Comparison of ENCODE assay signal across 50 mouse cellular contexts in the genomic region with DNA sequence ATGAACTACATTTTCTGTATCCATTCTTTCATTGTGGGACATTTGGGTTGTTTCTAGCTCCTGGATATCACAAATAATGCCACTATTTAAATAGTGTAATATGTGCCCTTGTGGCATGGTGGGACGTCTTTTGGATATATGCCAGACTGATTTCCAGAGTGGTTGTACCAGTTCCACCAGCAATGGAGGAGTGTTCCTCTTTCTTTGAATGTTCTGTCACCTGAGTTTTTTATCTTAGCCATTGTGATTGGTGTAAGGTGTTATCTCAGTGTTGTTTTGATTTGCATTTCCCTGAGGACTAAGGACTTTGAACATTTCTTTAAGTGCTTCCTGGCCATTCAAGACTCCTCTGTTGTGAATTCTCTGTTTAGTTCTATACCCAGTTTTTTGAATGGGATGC. TPM values are rescaled to one million over a fixed set of nuclear protein-coding genes. Genes with fewer than 3 reads are reported as not detected.
"Had no signal": no experiment of that assay in that cellular context is flagged by ENCODE, and none has a peak within 500 bp of the region (broad histone marks: within the 10 kb centered on the region; RNA-seq: fewer than 3 reads in every experiment).

No protein-coding gene starts in this region.

- H3K9ac ChIP-seq: heart, embryonic 12.5 days; heart, embryonic 13.5 days; heart, embryonic 15.5 days; hindbrain, embryonic 12.5 days; hindbrain, embryonic 13.5 days; hindbrain, embryonic 14.5 days; hindbrain, embryonic 15.5 days; kidney, embryonic 15.5 days had no signal

- H3K27me3 ChIP-seq: heart, embryonic 12.5 days; heart, embryonic 13.5 days; heart, embryonic 15.5 days; hindbrain, embryonic 12.5 days; hindbrain, embryonic 13.5 days; hindbrain, embryonic 15.5 days; kidney, embryonic 15.5 days had no signal

- H3K4me3 ChIP-seq: heart, embryonic 10.5 days; heart, embryonic 12.5 days; heart, embryonic 13.5 days; heart, embryonic 15.5 days; hindbrain, embryonic 10.5 days; hindbrain, embryonic 12.5 days; hindbrain, embryonic 13.5 days; hindbrain, embryonic 15.5 days; kidney, embryonic 15.5 days; layer of hippocampus, adult 2 months; left cerebral cortex, adult 2 months had no signal

- H3K9me3 ChIP-seq: heart, embryonic 10.5 days; heart, embryonic 12.5 days; heart, embryonic 13.5 days; heart, embryonic 15.5 days; hindbrain, embryonic 10.5 days; hindbrain, embryonic 12.5 days; hindbrain, embryonic 13.5 days; hindbrain, embryonic 15.5 days; kidney, embryonic 15.5 days had no signal

- H3K4me2 ChIP-seq: heart, embryonic 11.5 days; heart, embryonic 12.5 days; heart, embryonic 13.5 days; heart, embryonic 15.5 days; hindbrain, embryonic 12.5 days; hindbrain, embryonic 13.5 days; hindbrain, embryonic 14.5 days; hindbrain, embryonic 15.5 days; kidney, embryonic 15.5 days had no signal

- H3K36me3 ChIP-seq: heart, embryonic 10.5 days; heart, embryonic 12.5 days; heart, embryonic 13.5 days; heart, embryonic 15.5 days; hindbrain, embryonic 10.5 days; hindbrain, embryonic 12.5 days; hindbrain, embryonic 13.5 days; hindbrain, embryonic 15.5 days; kidney, embryonic 15.5 days had no signal

- H3K4me1 ChIP-seq: heart, embryonic 10.5 days; heart, embryonic 12.5 days; heart, embryonic 13.5 days; heart, embryonic 15.5 days; hindbrain, embryonic 10.5 days; hindbrain, embryonic 12.5 days; hindbrain, embryonic 13.5 days; hindbrain, embryonic 15.5 days; kidney, embryonic 15.5 days had no signal

- DNase-seq: heart, postnatal 10 days; heart, postnatal 14 days; heart, postnatal 36 days; heart, postnatal 4 days; kidney, adult 11 months; kidney, adult 18-20 months; kidney, adult 2 months; kidney, adult 8-10 months; kidney, adult 9 months; kidney, postnatal 10 days; kidney, postnatal 14 days; kidney, postnatal 25 days; kidney, postnatal 36 days; kidney, postnatal 4 days; layer of hippocampus, adult 9-11 months; layer of hippocampus, postnatal 36 days had no signal

- ATAC-seq: hindbrain, embryonic 16.5 days; hindbrain, postnatal 0 days; inflammation-experienced regulatory T-cells, adult 6 months had no signal

- H3K27ac ChIP-seq: heart, embryonic 10.5 days; heart, embryonic 13.5 days; heart, embryonic 15.5 days; hindbrain, embryonic 10.5 days; hindbrain, embryonic 12.5 days; hindbrain, embryonic 13.5 days; hindbrain, embryonic 14.5 days; hindbrain, embryonic 15.5 days; hindbrain, postnatal 0 days; kidney, embryonic 15.5 days; kidney, postnatal 0 days; layer of hippocampus, adult 2 months; left cerebral cortex, adult 2 months had no signal

RNA-seq across cellular contexts. Expression of a gene that starts 2.7 kb away (rescaled TPM):
- total RNA-seq: heart, postnatal 10 days; heart, postnatal 14 days; heart, postnatal 25 days; heart, postnatal 36 days; heart, postnatal 4 days; hematopoietic stem cell, adult 5-6 weeks; hindbrain, postnatal 0 days; layer of hippocampus, adult 18-20 months; layer of hippocampus, adult 2 months; layer of hippocampus, adult 8-10 months; layer of hippocampus, postnatal 10 days; layer of hippocampus, postnatal 14 days; layer of hippocampus, postnatal 25 days; layer of hippocampus, postnatal 36 days; left cerebral cortex, adult 18-20 months; left cerebral cortex, adult 2 months; left cerebral cortex, adult 8-10 months had no signal
- polyA plus RNA-seq: heart, embryonic 10.5 days; heart, embryonic 11.5 days; heart, embryonic 12.5 days; heart, embryonic 13.5 days; heart, embryonic 14.5 days; heart, embryonic 15.5 days; heart, embryonic 16.5 days; heart, postnatal 0 days; hindbrain, embryonic 10.5 days; hindbrain, embryonic 11.5 days; hindbrain, embryonic 12.5 days; hindbrain, embryonic 13.5 days; hindbrain, embryonic 14.5 days; hindbrain, embryonic 15.5 days; hindbrain, embryonic 16.5 days; hindbrain, postnatal 0 days; inflammation-experienced regulatory T-cells, adult 6 months; intestine, embryonic 14.5 days; kidney, adult 2 months; kidney, embryonic 14.5 days; kidney, embryonic 15.5 days; kidney, embryonic 16.5 days; kidney, postnatal 0 days; large intestine, adult 2 months had no signal

RNA-seq across cellular contexts. Expression of a gene that starts 15.7 kb away (rescaled TPM):
- total RNA-seq: heart, postnatal 10 days; heart, postnatal 14 days; heart, postnatal 25 days; heart, postnatal 36 days; heart, postnatal 4 days; hematopoietic stem cell, adult 5-6 weeks; hindbrain, postnatal 0 days; layer of hippocampus, adult 18-20 months; layer of hippocampus, adult 2 months; layer of hippocampus, adult 8-10 months; layer of hippocampus, postnatal 10 days; layer of hippocampus, postnatal 14 days; layer of hippocampus, postnatal 25 days; layer of hippocampus, postnatal 36 days; left cerebral cortex, adult 18-20 months; left cerebral cortex, adult 2 months; left cerebral cortex, adult 8-10 months had no signal
- polyA plus RNA-seq: heart, embryonic 10.5 days; heart, embryonic 11.5 days; heart, embryonic 12.5 days; heart, embryonic 13.5 days; heart, embryonic 14.5 days; heart, embryonic 15.5 days; heart, embryonic 16.5 days; heart, postnatal 0 days; hindbrain, embryonic 10.5 days; hindbrain, embryonic 11.5 days; hindbrain, embryonic 12.5 days; hindbrain, embryonic 13.5 days; hindbrain, embryonic 14.5 days; hindbrain, embryonic 15.5 days; hindbrain, embryonic 16.5 days; hindbrain, postnatal 0 days; inflammation-experienced regulatory T-cells, adult 6 months; intestine, embryonic 14.5 days; kidney, adult 2 months; kidney, embryonic 14.5 days; kidney, embryonic 15.5 days; kidney, embryonic 16.5 days; kidney, postnatal 0 days; large intestine, adult 2 months had no signal

RNA-seq across cellular contexts. Expression of a gene that starts 19.9 kb away (rescaled TPM):
- total RNA-seq: heart, postnatal 10 days; heart, postnatal 14 days; heart, postnatal 25 days; heart, postnatal 36 days; heart, postnatal 4 days; hematopoietic stem cell, adult 5-6 weeks; hindbrain, postnatal 0 days; layer of hippocampus, adult 18-20 months; layer of hippocampus, adult 2 months; layer of hippocampus, adult 8-10 months; layer of hippocampus, postnatal 10 days; layer of hippocampus, postnatal 14 days; layer of hippocampus, postnatal 25 days; layer of hippocampus, postnatal 36 days; left cerebral cortex, adult 18-20 months; left cerebral cortex, adult 2 months; left cerebral cortex, adult 8-10 months had no signal
- polyA plus RNA-seq: heart, embryonic 10.5 days; heart, embryonic 11.5 days; heart, embryonic 12.5 days; heart, embryonic 13.5 days; heart, embryonic 14.5 days; heart, embryonic 15.5 days; hindbrain, embryonic 10.5 days; hindbrain, embryonic 13.5 days; hindbrain, embryonic 14.5 days; hindbrain, embryonic 15.5 days; hindbrain, embryonic 16.5 days; inflammation-experienced regulatory T-cells, adult 6 months; intestine, embryonic 14.5 days; kidney, adult 2 months; kidney, embryonic 14.5 days; kidney, embryonic 15.5 days; kidney, embryonic 16.5 days; kidney, postnatal 0 days; large intestine, adult 2 months had no signal

RNA-seq across cellular contexts. Expression of a gene that starts 28.7 kb away (rescaled TPM):
- total RNA-seq: heart, postnatal 10 days; heart, postnatal 14 days; heart, postnatal 25 days; heart, postnatal 36 days; heart, postnatal 4 days; hematopoietic stem cell, adult 5-6 weeks; hindbrain, postnatal 0 days; layer of hippocampus, adult 18-20 months; layer of hippocampus, adult 2 months; layer of hippocampus, adult 8-10 months; layer of hippocampus, postnatal 10 days; layer of hippocampus, postnatal 14 days; layer of hippocampus, postnatal 25 days; layer of hippocampus, postnatal 36 days; left cerebral cortex, adult 18-20 months; left cerebral cortex, adult 2 months; left cerebral cortex, adult 8-10 months had no signal
- polyA plus RNA-seq: heart, embryonic 11.5 days; heart, embryonic 13.5 days; heart, embryonic 14.5 days; heart, embryonic 15.5 days; heart, embryonic 16.5 days; heart, postnatal 0 days; hindbrain, embryonic 10.5 days; hindbrain, embryonic 11.5 days; hindbrain, embryonic 12.5 days; hindbrain, embryonic 13.5 days; hindbrain, embryonic 14.5 days; hindbrain, embryonic 15.5 days; hindbrain, embryonic 16.5 days; hindbrain, postnatal 0 days; inflammation-experienced regulatory T-cells, adult 6 months; intestine, embryonic 14.5 days; large intestine, adult 2 months had no signal

RNA-seq across cellular contexts. Expression of a gene that starts 49.2 kb away (rescaled TPM):
- total RNA-seq: heart, postnatal 10 days; heart, postnatal 14 days; heart, postnatal 25 days; heart, postnatal 36 days; heart, postnatal 4 days; hematopoietic stem cell, adult 5-6 weeks; hindbrain, postnatal 0 days; layer of hippocampus, adult 18-20 months; layer of hippocampus, adult 2 months; layer of hippocampus, adult 8-10 months; layer of hippocampus, postnatal 10 days; layer of hippocampus, postnatal 14 days; layer of hippocampus, postnatal 25 days; layer of hippocampus, postnatal 36 days; left cerebral cortex, adult 18-20 months; left cerebral cortex, adult 2 months; left cerebral cortex, adult 8-10 months had no signal
- polyA plus RNA-seq: heart, embryonic 10.5 days; heart, embryonic 11.5 days; heart, embryonic 13.5 days; heart, embryonic 14.5 days; heart, embryonic 15.5 days; heart, embryonic 16.5 days; heart, postnatal 0 days; hindbrain, embryonic 10.5 days; hindbrain, embryonic 11.5 days; hindbrain, embryonic 12.5 days; hindbrain, embryonic 13.5 days; hindbrain, embryonic 14.5 days; hindbrain, embryonic 15.5 days; hindbrain, embryonic 16.5 days; hindbrain, postnatal 0 days; inflammation-experienced regulatory T-cells, adult 6 months; intestine, embryonic 14.5 days; kidney, adult 2 months; kidney, embryonic 14.5 days; kidney, embryonic 15.5 days; kidney, embryonic 16.5 days; kidney, postnatal 0 days; large intestine, adult 2 months had no signal
